Mouse (Mus musculus) erythroblast, adult 5-6 weeks (primary cell): ENCODE data around the gene Desi2. TPM values are rescaled to one million over a fixed set of nuclear protein-coding genes. Genes with fewer than 3 reads are reported as not detected.
"Not testable (repeated sequence)": the region's sequence is repeated elsewhere in the genome, so short reads cannot be mapped to it uniquely, and the experiment has no call there.

Experiments used
- ATAC-seq: replicated peaks from 2 replicates; pipeline ENCODE4 v1.8.0; 2016; ENCODE audit warnings: moderate number of reproducible peaks, mild to moderate bottlenecking, moderate TSS enrichment, inconsistent platforms; ENCODE audit not compliant: poor library complexity, low FRiP score, severe bottlenecking
- total RNA-seq, 2 experiments: library from RNA; stranded (forward) in 1 of 2; stranded (reverse) in 1 of 2; fragments of 150-400 nt in 1 of 2; fragments of 200-764, 138-1000 nt in 1 of 2; gene quantifications; 2 replicates each; pipeline versions ENCODE4 v1.2.3 to v1.2.4; 2015 to 2017; ENCODE audit warnings: low replicate concordance in 2 of 2

Desi2 gene
- total RNA-seq, 2 experiments from 2014 or later: 2.1 to 5.8 TPM

- ATAC-seq: no peak
Observed at GRCm38 (mm10) chr1:178256351-178256750, 69.1 kb downstream of the Desi2 start.

- no peak for ATAC-seq
Observed at GRCm38 (mm10) chr1:178258821-178259220, 71.6 kb downstream of the Desi2 start.

- not testable (repeated sequence) for ATAC-seq
Observed at GRCm38 (mm10) chr1:178265381-178265780, 78.2 kb downstream of the Desi2 start.

- no peak for ATAC-seq
Observed at GRCm38 (mm10) chr1:178270635-178271034, 83.4 kb downstream of the Desi2 start.

GRCm38 (mm10) chr1:178275174-178275730 is 88.0 kb downstream of the Desi2 start:
- ATAC-seq: no peak

GRCm38 (mm10) chr1:178275738-178276053 is 88.5 kb downstream of the Desi2 start:
- no peak for ATAC-seq

- no peak; the same call in 1 of the 2 replicates for ATAC-seq
Observed at GRCm38 (mm10) chr1:178276054-178276911, 89.1 kb downstream of the Desi2 start.

GRCm38 (mm10) chr1:178283314-178283713 is 96.1 kb downstream of the Desi2 start:
- not testable (repeated sequence) for ATAC-seq

- ATAC-seq: no peak
Observed at GRCm38 (mm10) chr1:178283946-178284720, 96.9 kb downstream of the Desi2 start.

- ATAC-seq: no peak
Observed at GRCm38 (mm10) chr1:178287601-178288176, 100.5 kb downstream of the Desi2 start.

- no peak for ATAC-seq
Observed at GRCm38 (mm10) chr1:178291716-178292115, 104.5 kb downstream of the Desi2 start.

- no peak for ATAC-seq
Observed at GRCm38 (mm10) chr1:178294051-178294450, 106.8 kb downstream of the Desi2 start.

GRCm38 (mm10) chr1:178301261-178301660 is 114.0 kb downstream of the Desi2 start:
- not testable (repeated sequence) for ATAC-seq

GRCm38 (mm10) chr1:178303425-178303824 is 116.2 kb downstream of the Desi2 start:
- peak; percentile 68 for ATAC-seq

Other genes with a start within 250 kb of the Desi2 start
- not detected in 2 replicates for gene Catspere2, start 204.0 kb upstream of the Desi2 start, total RNA-seq (2015; ENCODE audit: low replicate concordance)
- not detected in 2 replicates for gene Catspere2, start 204.0 kb upstream of the Desi2 start, total RNA-seq (2017; ENCODE audit: low replicate concordance)
- 53.6 and 94.9 TPM in 2 replicates for gene Cox20, start 131.7 kb downstream of the Desi2 start, total RNA-seq (2015; ENCODE audit: low replicate concordance)
- gene Cox20, start 131.7 kb downstream of the Desi2 start, total RNA-seq (2017; ENCODE audit: low replicate concordance): 54.2 and 68.2 TPM in 2 replicates
- gene Hnrnpu, start 150.4 kb downstream of the Desi2 start, total RNA-seq (2015; ENCODE audit: low replicate concordance): 125 and 168 TPM in 2 replicates
- gene Hnrnpu, start 150.4 kb downstream of the Desi2 start, total RNA-seq (2017; ENCODE audit: low replicate concordance): 167 and 210 TPM in 2 replicates
- 2.7 and 3.3 TPM in 2 replicates for gene Efcab2, start 218.7 kb downstream of the Desi2 start, total RNA-seq (2015; ENCODE audit: low replicate concordance)
- gene Efcab2, start 218.7 kb downstream of the Desi2 start, total RNA-seq (2017; ENCODE audit: low replicate concordance): 1.3 and 1.4 TPM in 2 replicates